Mouse (Mus musculus) fat pad, adult 2 months (tissue): ENCODE measurements at regions not wholly inside any gene's neighbourhood (a gene's known extent, or its start where the extent isn't known, plus 50 kb on each side); places are given as distances from the start of the nearest gene placed in this dataset.

Experiments used
- DNase-seq: peaks from one replicate; pipeline ENCODE4 v3.0.0-alpha.2; 2011; ENCODE audit warnings: low read depth, low spot score; ENCODE audit errors: extremely low read depth

DNA sequence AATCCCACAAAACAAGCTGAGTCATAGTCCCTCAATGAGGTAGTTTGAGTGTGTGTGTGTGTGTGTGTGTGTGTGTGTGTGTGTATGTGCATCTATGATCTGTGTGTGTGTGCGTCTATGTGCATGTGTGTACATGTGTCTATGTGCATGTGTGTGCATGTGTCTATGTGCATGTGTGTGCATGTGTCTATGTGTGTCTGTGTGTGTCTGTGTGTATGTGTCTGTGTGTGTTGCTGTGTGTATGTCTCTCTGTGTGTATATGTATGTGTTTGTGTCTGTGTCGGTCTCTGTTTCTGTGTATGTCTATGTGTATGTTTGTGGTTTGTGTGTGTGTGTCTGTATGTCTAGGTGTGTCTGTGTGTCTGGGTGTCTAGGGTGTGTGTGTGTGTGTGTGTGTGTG is 309.1 kb upstream of the Brinp3 start:
- no peak for DNase-seq

DNA sequence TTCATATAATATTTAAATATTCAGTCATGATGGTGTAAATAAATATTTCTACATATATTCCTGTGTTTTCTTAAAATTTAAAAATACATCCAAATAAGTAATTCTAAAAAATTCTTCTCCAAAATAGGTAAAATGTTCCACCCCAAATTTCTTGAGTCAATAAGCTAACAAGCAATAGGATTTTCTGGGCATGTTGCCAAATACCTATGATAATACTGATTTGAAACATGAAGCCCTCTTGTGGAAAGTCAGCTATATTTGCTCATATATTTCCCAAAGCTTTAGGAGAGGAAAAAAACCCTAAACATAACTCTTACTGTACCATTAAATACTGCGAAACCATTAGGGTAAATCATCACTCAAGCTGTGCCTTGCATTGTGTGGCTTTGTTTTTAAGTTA is 282.9 kb upstream of the Brinp3 start:
- no peak for DNase-seq

DNA sequence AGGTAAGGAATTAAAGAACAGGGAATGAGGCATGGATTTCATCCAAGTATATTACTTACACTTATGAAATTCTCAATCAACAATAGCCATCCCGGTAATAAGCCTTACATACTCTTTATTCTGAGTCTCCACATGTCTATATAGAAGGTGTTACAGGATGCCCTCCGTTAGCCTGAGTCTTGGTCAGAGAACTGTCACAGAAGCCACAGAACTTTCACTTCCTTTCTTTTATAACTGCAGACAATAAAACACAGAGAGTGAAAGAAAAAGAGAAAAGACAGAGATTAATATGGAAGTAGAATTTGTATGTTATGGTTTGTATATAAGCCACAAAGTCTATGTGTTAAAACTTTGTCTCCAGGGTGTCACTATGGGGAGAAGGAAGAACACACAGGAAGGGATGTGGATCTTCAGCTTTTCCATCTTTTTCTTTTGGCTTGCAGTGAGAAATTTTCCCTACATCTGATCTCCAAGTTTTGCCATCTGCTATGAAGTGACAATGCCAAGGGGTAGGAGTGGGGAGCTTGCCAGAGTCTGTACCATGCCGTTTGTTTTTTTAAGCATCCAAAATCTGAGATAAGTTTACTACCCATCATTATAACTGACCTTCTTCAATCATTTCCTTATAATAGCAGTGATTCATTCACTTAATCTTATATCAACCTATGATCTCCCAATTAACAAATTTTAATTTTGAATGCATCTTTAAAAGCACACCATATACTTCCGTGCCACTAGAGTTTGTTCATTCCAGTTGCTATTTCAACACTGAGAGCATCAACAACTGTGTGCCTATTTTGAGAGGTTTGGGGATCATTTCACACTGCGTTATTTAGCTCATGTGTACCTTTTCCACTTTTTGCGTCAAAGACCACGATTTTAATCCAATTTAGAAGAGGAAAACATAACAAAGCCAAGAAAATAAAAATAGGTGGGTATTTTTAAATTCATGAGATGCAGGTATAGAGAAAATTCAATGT is 262.8 kb upstream of the Brinp3 start:
- no peak for DNase-seq

DNA sequence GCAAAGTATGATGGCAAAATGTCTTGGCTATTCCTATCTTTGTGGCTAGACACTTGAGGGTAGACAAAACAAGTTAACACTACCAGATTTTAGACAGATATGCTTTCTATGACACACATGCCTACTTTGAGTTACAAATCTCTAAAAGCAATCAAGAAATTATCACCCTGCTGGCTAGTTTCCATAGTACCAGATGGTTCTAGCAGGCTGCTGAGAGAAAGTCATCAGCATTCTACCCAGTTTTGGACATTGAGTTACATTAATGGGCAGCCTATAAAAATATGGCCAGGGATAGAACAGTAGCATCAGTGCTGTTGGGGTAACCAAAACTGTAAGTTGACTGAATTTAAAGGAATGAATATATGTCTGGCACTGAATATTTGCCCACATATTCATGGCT is 234.2 kb upstream of the Brinp3 start:
- no peak for DNase-seq

DNA sequence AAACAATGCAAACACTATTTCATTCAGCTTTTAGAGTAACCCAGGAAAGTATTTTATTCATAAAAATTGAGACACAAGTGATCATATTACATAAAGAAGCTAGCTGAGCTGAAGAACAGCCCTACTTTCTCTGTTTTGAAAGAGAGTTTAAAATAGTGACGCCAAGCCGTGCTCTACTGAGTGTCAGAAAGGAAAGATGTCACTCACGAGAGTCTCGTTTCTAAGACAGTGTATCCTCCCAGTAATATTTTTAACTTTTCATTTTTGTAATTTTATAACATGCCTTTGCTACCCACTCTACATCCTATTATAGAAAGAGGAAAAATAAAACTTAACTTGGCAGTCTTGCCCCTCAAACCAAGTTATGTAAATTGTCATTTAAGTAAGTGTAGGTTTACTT is 195.5 kb upstream of the Brinp3 start:
- no peak for DNase-seq

DNA sequence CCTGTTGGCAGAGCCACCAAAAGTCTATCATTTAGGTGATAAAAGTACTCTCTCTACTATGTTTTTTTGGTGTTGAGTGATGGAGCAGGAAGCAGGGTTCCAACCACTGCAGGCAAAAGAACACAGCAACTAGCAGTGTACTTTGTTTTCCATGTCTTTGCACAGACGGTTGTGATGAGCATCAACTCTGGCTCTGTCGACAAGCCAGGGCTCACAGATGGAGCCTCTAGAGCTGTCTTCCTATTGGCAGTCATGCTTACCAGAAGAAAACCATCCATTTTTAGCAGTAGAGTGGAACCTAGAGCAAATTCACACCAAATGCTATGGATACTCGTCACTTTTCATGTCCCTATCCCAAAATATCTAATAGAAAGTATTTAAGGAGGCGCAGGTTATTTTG is 182.0 kb upstream of the Brinp3 start:
- no peak for DNase-seq

DNA sequence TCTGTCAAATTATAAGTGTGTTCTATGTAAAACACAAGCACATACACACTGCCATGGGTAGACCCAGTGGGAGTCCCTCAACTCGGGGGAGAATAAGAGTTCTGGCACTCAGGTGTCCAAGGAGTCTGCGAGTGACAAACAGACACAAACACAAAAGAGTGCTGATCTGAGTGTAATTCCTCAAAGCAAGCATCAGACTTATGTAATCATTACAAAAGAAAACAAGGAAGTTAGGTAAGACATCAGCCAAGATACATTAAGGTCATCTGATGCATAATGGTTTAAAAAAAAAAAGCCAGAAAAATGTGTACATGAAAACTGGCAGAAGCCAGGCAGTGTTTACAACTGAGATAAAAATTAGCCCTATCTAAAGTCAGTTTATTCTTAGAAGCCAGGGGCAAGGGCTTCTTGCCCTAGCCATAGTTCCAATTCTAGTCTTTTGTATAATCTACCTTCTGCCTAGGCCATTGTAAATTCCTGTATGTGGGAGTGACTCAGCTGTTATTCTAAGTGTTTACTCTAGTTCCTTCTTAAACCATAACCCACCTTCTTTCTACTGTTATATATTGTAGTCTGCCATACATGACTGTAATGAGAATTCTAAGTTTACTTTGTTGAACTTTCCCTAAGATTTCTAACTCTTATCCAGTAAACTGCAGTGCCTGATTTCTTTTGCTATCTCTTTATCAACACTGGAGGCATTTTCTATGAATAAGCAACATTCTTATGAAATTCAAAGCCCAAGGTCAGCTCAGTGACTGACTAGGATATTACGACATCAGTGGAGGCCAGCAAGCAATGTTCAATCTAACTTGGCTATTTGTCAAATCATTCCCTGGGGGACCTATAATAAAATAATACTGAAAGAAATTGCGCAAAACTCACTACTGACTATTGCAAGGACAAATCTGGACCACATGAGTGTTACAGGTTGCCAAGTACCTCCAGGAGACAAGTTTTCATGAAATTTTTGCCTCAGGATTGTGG is 178.1 kb upstream of the Brinp3 start:
- DNase-seq = peak; percentile 94

DNA sequence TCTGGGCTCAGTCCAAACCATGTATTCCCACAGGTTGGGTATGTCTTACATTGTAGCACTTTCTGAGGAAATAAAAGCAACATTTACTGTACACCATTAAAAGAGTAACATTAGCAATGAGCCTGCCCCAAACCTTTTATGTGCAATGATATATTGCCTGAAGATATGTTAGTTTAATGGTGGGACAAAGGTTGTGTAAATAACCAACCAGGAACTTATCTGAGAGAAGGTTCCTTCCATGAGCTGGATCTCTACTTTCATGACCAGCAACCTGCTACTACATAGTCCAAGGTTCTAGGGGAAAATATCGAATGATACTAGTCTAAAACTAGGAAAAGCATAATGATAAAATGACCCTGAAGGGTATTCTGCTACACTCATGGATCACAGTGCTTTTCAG is 172.5 kb upstream of the Brinp3 start:
- DNase-seq = no peak

DNA sequence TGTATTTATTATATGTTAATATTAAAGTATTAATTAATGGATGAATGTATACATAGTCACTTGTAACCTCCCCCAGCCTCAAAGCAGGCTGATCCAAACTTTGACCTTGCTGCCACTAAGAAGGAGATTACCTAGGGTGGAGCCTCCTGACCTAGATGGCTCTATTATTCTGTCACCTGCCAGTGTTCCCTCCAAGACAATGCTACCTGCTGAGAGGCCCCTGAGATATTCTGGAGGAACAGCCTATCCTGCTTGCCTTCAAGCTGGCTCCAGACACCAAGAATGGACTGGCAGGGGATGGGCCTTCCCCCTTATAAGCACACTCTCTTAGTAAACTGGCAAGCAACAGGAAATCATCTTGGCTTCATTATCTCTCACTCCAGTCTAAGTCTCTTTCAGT is 171.7 kb upstream of the Brinp3 start:
- DNase-seq = no peak

DNA sequence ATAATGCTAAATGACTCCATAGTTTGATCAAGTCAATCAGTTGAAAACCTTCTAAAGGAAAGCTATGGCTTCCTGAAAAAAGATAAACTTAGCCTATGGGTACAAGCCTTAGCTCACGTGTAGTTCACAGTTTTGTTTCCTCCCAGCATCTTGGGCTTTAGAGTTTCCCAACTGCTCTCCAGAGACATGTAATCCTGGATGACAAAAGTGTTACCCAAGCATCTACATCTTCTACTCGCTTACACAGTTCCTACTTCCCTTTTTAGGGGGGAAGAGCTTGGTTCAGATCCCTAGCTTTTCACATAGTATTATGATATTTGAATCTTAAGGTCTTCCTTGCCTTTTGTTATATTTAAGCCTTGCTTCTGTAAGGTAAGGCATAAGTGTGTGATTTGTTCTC is 157.5 kb upstream of the Brinp3 start:
- no peak for DNase-seq

DNA sequence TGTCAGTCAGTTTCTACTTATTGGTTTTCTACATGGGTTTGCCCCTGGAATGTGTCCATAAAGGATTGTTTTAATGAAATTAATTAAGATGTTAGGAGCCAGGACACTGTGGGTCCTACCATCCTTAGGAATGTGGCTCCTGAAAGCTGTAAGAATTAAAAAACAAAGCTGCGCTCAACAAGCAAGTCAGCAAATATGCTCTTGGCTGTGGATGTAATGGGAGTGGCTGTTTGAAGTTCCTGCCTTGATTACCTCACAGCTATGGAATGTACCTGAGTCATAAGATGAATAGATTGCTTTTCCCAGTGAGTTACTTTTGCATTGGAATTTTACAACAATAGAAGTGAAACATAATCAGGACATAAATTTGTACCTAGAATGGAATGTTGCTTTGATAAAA is 137.6 kb upstream of the Brinp3 start:
- no peak for DNase-seq

DNA sequence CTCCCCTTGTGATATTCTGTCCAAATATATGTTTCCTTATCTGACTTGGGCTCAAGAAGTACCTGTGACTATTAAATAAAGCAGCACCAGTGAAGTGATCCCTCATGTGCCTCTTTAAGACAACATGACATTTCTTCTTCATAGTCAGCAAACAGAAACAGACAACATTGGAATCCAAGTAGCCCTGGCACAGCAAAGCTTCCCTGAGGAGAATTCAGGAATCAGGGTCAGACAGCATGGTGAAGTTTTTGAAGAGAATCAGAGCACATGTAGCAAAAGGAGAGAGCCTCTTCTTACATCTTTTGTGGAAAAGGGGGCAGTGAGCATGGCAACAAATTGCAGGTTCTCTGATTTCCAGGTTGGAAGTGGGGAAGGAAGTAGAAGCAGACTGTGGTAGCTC is 136.3 kb upstream of the Brinp3 start:
- no peak for DNase-seq

DNA sequence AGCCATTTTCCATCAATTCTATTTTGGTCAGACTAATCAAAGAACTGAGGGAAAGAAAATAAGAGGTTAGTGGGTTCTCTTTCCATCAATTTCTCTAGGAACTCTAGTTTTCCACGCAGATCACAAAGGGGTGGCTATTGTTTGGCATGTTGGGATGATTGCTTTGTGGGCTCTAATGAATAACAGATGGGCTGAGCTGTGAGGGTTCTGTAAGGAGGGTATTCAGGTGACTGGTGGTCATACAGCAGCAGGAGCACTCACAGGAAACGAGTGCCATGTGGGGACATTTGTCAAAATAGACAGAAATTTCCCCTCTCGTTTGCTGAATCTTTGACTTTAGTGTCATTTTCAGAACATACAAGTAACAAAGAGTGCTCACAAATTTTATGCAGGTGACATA is 134.9 kb upstream of the Brinp3 start:
- DNase-seq = no peak

DNA sequence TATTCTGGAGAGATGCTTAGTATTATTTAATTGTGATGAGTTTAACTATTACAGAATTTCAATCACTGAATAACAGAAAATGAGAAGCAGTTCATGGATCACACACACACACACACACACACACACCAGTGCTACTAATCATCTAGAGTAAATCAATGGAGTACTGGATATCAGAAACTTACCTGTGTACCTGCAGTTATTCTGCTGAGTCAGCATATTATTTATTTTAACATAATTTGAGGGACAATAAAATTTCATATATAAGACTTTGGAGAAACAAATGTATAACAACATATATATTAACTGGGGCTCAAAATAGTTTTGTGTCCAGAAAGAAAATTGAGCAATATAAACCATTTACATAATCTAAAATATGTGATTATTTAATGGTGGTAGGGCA is 134.4 kb upstream of the Brinp3 start:
- DNase-seq = no peak

DNA sequence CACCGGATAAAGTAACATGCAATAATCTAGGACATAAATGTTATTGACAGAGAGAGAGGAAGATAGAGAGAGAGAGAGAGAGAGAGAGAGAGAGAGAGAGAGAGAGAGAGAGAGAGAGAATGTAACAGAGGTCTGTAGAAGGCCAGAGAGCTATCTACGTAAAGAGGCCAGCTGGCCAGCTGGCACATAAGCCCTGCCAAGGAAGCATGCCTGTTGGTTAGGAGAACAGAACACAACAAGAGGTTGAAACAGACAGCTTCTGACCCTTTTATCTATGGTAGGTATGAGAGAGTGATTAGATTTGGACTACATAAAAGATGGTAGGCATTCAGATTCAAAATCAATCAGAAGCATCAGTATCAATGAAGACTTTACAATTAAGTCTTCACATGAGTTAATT is 130.8 kb upstream of the Brinp3 start:
- DNase-seq = no peak
